Mouse (Mus musculus): ENCODE measurements around the gene Cenpp. TPM values are rescaled to one million over a fixed set of nuclear protein-coding genes. Genes with fewer than 3 reads are reported as not detected.

Cenpp gene
- polyA plus RNA-seq, 1 experiment from 2014 or later = 5.7 TPM

Other genes with a start within 250 kb of the Cenpp start
- gene Ippk, start 231.5 kb downstream of the Cenpp start, polyA plus RNA-seq (2015; fragmentation: Nextera tagmentation; extraction: Ambion mirVana) = 13.6 and 14.3 TPM in 2 replicates
- gene Tes3-ps, start 159.5 kb downstream of the Cenpp start, polyA plus RNA-seq (2015; fragmentation: Nextera tagmentation; extraction: Ambion mirVana) = 0.55 and 1.2 TPM in 2 replicates
- gene Ecm2, start 148.0 kb downstream of the Cenpp start, polyA plus RNA-seq (2015; fragmentation: Nextera tagmentation; extraction: Ambion mirVana) = 2.6 and 2.7 TPM in 2 replicates
- 0.84 and 5.3 TPM in 2 replicates for gene Aspn, start 108.3 kb downstream of the Cenpp start, polyA plus RNA-seq (2015; fragmentation: Nextera tagmentation; extraction: Ambion mirVana)
- gene Omd, start 70.3 kb downstream of the Cenpp start, polyA plus RNA-seq (2015; fragmentation: Nextera tagmentation; extraction: Ambion mirVana) = 1.1 and 1.3 TPM in 2 replicates
- 14.1 and 18.9 TPM in 2 replicates for gene Ogn, start 44.7 kb downstream of the Cenpp start, polyA plus RNA-seq (2015; fragmentation: Nextera tagmentation; extraction: Ambion mirVana)
- 13.2 and 14.7 TPM in 2 replicates for gene Nol8, start 293 bp upstream of the Cenpp start, polyA plus RNA-seq (2015; fragmentation: Nextera tagmentation; extraction: Ambion mirVana)
- gene Iars, start 29.3 kb upstream of the Cenpp start, polyA plus RNA-seq (2015; fragmentation: Nextera tagmentation; extraction: Ambion mirVana) = 47.3 and 54.2 TPM in 2 replicates
- not detected in 2 replicates for gene Gm30302, start 146.2 kb upstream of the Cenpp start, polyA plus RNA-seq (2015; fragmentation: Nextera tagmentation; extraction: Ambion mirVana)

All from hindbrain, embryonic 16.5 days (tissue).